Mouse (Mus musculus) forebrain, embryonic 11.5 days (tissue): ENCODE measurements around the gene Tesc. TPM values are rescaled to one million over a fixed set of nuclear protein-coding genes. Genes with fewer than 3 reads are reported as not detected.

Experiments
- ATAC-seq: fragments of 200-750 bp; cut with Nextera tagmentation; replicated peaks from 2 replicates; pipeline ENCODE4 v1.8.0; 2017; ENCODE audit warnings: moderate TSS enrichment; ENCODE audit not compliant: low FRiP score
- DNase-seq: peaks from one replicate; pipeline ENCODE4 v3.0.0-alpha.2; 2017; ENCODE audit warnings: low spot score
- H3K27ac ChIP-seq: fragments of 300-500 bp; sonication (generic); 2 replicates; pipeline ENCODE4 v1.5.1; 2014; ENCODE audit warnings: low read depth, low read length
- H3K27me3 ChIP-seq: fragments of 300-500 bp; sonication (generic); 2 replicates; pipeline ENCODE4 v1.6.1; 2014; ENCODE audit warnings: mild to moderate bottlenecking, low read length, mixed read lengths; ENCODE audit not compliant: control insufficient read depth, insufficient read depth
- H3K36me3 ChIP-seq: fragments of 300-500 bp; sonication (generic); 2 replicates; pipeline ENCODE4 v1.6.1; 2014; ENCODE audit warnings: mild to moderate bottlenecking, low read length, moderate library complexity, mixed read lengths; ENCODE audit not compliant: control insufficient read depth, insufficient read depth
- H3K4me1 ChIP-seq: fragments of 300-500 bp; sonication (generic); replicated peaks from 2 replicates; pipeline ENCODE4 v1.6.1; 2014; ENCODE audit warnings: low read length, mixed read lengths; ENCODE audit not compliant: control insufficient read depth, insufficient read depth
- H3K4me2 ChIP-seq: fragments of 300-500 bp; sonication (generic); 2 replicates; pipeline ENCODE4 v1.6.1; 2014; ENCODE audit warnings: low read depth, mild to moderate bottlenecking, low read length, moderate library complexity, mixed read lengths; ENCODE audit not compliant: severe bottlenecking
- H3K4me3 ChIP-seq: fragments of 300-500 bp; sonication (generic); 2 replicates; pipeline ENCODE4 v1.5.1; 2014; ENCODE audit warnings: low read depth, low read length
- H3K9ac ChIP-seq: fragments of 300-500 bp; sonication (generic); 2 replicates; pipeline ENCODE4 v1.6.1; 2014; ENCODE audit warnings: low read length
- H3K9me3 ChIP-seq: fragments of 300-500 bp; sonication (generic); 2 replicates; pipeline ENCODE4 v1.6.1; 2016; ENCODE audit warnings: low read length, mixed read lengths; ENCODE audit not compliant: control insufficient read depth
- WGBS: fragments of 180-500 bp; shearing (Covaris S2); extraction: QIAGEN DNeasy Blood & Tissue Kit; methylation state at CpG from one replicate; pipeline ENCODE4 v1.1.7; 2014; 5-methylcytosine and 5-hydroxymethylcytosine counted together
- polyA plus RNA-seq: library from polyadenylated mRNA; unstranded; fragments of >200 nt; fragmentation: Nextera tagmentation; extraction: Ambion mirVana; gene quantifications from 2 replicates; pipeline ENCODE4 v1.2.1, GENCODE M21; 2014

The Tesc gene
- polyA plus RNA-seq, 1 experiment from 2014 or later: 1.8 TPM

- no peaks in the 10 kb centered on the region for H3K36me3 ChIP-seq
- 51% methylated on average over 5 of the region's 5 CpGs for WGBS
- H3K4me3 ChIP-seq: no peak overlapping the region
- H3K9me3 ChIP-seq: no peaks in the 10 kb centered on the region
- no peak overlapping the region for H3K4me2 ChIP-seq
- peaks cover 41% of the 10 kb centered on the region for H3K27me3 ChIP-seq
- DNase-seq (no peak), ATAC-seq (no peak)
- H3K27ac ChIP-seq: no peak overlapping the region
- peaks cover 28% of the 10 kb centered on the region for H3K4me1 ChIP-seq
- H3K9ac ChIP-seq: no peak overlapping the region
These were observed 3.5 kb downstream of the Tesc start for GRCm38 (mm10) chr5:118031059-118031458.

GRCm38 (mm10) chr5:118031508-118031907 is 4.0 kb downstream of the Tesc start:
- no peak overlapping the region for H3K4me3 ChIP-seq
- no peak overlapping the region for H3K27ac ChIP-seq
- no peak for DNase-seq
- no peak overlapping the region for H3K4me2 ChIP-seq
- peaks cover 37% of the 10 kb centered on the region for H3K27me3 ChIP-seq
- 41% methylated on average over 4 of the region's 4 CpGs for WGBS
- no peaks in the 10 kb centered on the region for H3K9me3 ChIP-seq
- H3K4me1 ChIP-seq: peaks cover 23% of the 10 kb centered on the region
- no peak for ATAC-seq
- no peak overlapping the region for H3K9ac ChIP-seq
- no peaks in the 10 kb centered on the region for H3K36me3 ChIP-seq

- Histone ChIP-seq H3K27ac (no peak overlapping the region), H3K4me3 (no peak overlapping the region), H3K4me1 (peaks cover 10% of the 10 kb centered on the region), H3K27me3 (peaks cover 18% of the 10 kb centered on the region), H3K4me2 (no peak overlapping the region), H3K9me3 (no peaks in the 10 kb centered on the region), H3K36me3 (no peaks in the 10 kb centered on the region), H3K9ac (no peak overlapping the region)
- no peak for DNase-seq
- ATAC-seq: no peak
- 81% methylated on average over 4 of the region's 4 CpGs for WGBS
These were observed 5.8 kb downstream of the Tesc start for GRCm38 (mm10) chr5:118033328-118033727.

- no peak overlapping the region for H3K4me2 ChIP-seq
- no peak overlapping the region for H3K4me3 ChIP-seq
- ATAC-seq (no peak), DNase-seq (no peak)
- no peaks in the 10 kb centered on the region for H3K36me3 ChIP-seq
- H3K27ac ChIP-seq: no peak overlapping the region
- no peak overlapping the region for H3K9ac ChIP-seq
- H3K27me3 ChIP-seq: peaks cover 14% of the 10 kb centered on the region
- no peaks in the 10 kb centered on the region for H3K9me3 ChIP-seq
- WGBS: 84% methylated on average over 6 of the region's 6 CpGs
- H3K4me1 ChIP-seq: peaks cover 6% of the 10 kb centered on the region; the same call in 1 of the 2 replicates
These were observed 6.2 kb downstream of the Tesc start for GRCm38 (mm10) chr5:118033740-118034139.

GRCm38 (mm10) chr5:118034632-118035031 is 7.1 kb downstream of the Tesc start:
- Histone ChIP-seq H3K9me3 (no peaks in the 10 kb centered on the region), H3K4me2 (no peak overlapping the region), H3K9ac (no peak overlapping the region), H3K4me1 (peaks cover 4% of the 10 kb centered on the region; the same call in 1 of the 2 replicates), H3K27ac (no peak overlapping the region), H3K27me3 (peaks cover 6% of the 10 kb centered on the region; the same call in 1 of the 2 replicates), H3K36me3 (no peaks in the 10 kb centered on the region), H3K4me3 (no peak overlapping the region)
- ATAC-seq (no peak), DNase-seq (no peak)
- WGBS: 86% methylated on average over 1 of the region's 1 CpGs

- Histone ChIP-seq H3K9ac (no peak overlapping the region), H3K36me3 (no peaks in the 10 kb centered on the region), H3K27me3 (no peaks in the 10 kb centered on the region), H3K9me3 (no peaks in the 10 kb centered on the region), H3K4me1 (peaks cover 4% of the 10 kb centered on the region; the same call in 1 of the 2 replicates), H3K27ac (no peak overlapping the region), H3K4me2 (no peak overlapping the region), H3K4me3 (no peak overlapping the region)
- 72% methylated on average over 3 of the region's 3 CpGs for WGBS
- DNase-seq (no peak), ATAC-seq (no peak)
These were observed 8.2 kb downstream of the Tesc start for GRCm38 (mm10) chr5:118035786-118036185.

- H3K9ac ChIP-seq: peak overlapping the region; percentile 27; the same call in 1 of the 2 replicates
- no peaks in the 10 kb centered on the region for H3K36me3 ChIP-seq
- no peaks in the 10 kb centered on the region for H3K27me3 ChIP-seq
- H3K4me3 ChIP-seq: no peak overlapping the region; the same call in 1 of the 2 replicates
- no peak for ATAC-seq
- 0 out of 2 replicates have a peak overlapping the region, but pooled peaks have one; percentile 18 for H3K27ac ChIP-seq
- peaks cover 4% of the 10 kb centered on the region; the same call in 1 of the 2 replicates for H3K4me1 ChIP-seq
- no peaks in the 10 kb centered on the region for H3K9me3 ChIP-seq
- H3K4me2 ChIP-seq: peak overlapping the region; percentile 35; the same call in 1 of the 2 replicates
- DNase-seq: no peak
- WGBS: 42% methylated on average over 25 of the region's 25 CpGs
These were observed 9.6 kb downstream of the Tesc start for GRCm38 (mm10) chr5:118036888-118037797.

GRCm38 (mm10) chr5:118037798-118038484 is 10.4 kb downstream of the Tesc start:
- peak; percentile 67 for ATAC-seq

More at GRCm38 (mm10) chr5:118037798-118038484, 10.4 kb downstream of the Tesc start:
- no peak for DNase-seq
- Histone ChIP-seq H3K4me1 (peaks cover 4% of the 10 kb centered on the region; the same call in 1 of the 2 replicates), H3K4me2 (peak overlapping the region; percentile 35; the same call in 1 of the 2 replicates), H3K27ac (no peak overlapping the region), H3K9me3 (no peaks in the 10 kb centered on the region), H3K27me3 (no peaks in the 10 kb centered on the region), H3K36me3 (no peaks in the 10 kb centered on the region), H3K9ac (no peak overlapping the region), H3K4me3 (no peak overlapping the region)
- 8% methylated on average over 10 of the region's 10 CpGs for WGBS
